Mouse (Mus musculus) forebrain, postnatal 0 days (tissue): ENCODE results near the gene Usp29. TPM values are rescaled to one million over a fixed set of nuclear protein-coding genes. Genes with fewer than 3 reads are reported as not detected.
A peak's percentile ranks its signal among the peaks of the same experiment; 100 is the strongest.

Experiments used
- ATAC-seq: fragments of 200-750 bp; cut with Nextera tagmentation; 2 replicates; pipeline ENCODE4 v1.8.0; 2017; ENCODE audit warnings: mild to moderate bottlenecking, moderate library complexity
- DNase-seq: peaks from one replicate; pipeline ENCODE4 v3.0.0-alpha.2; 2015
- H3K27ac ChIP-seq: fragments of 300-500 bp; sonication (generic); 2 replicates; pipeline ENCODE4 v1.5.1; 2014; ENCODE audit warnings: low read depth, mild to moderate bottlenecking, antibody characterized with exemption, low read length, moderate library complexity, mixed read lengths
- H3K27me3 ChIP-seq: fragments of 300-500 bp; sonication (generic); 2 replicates; pipeline ENCODE4 v1.6.1; 2014; ENCODE audit warnings: mild to moderate bottlenecking, low read length, mixed read lengths; ENCODE audit not compliant: insufficient read depth
- H3K36me3 ChIP-seq: fragments of 300-500 bp; sonication (generic); 2 replicates; pipeline ENCODE4 v1.6.1; 2014; ENCODE audit warnings: mild to moderate bottlenecking, moderate library complexity; ENCODE audit not compliant: insufficient read depth
- H3K4me1 ChIP-seq: fragments of 300-500 bp; sonication (generic); 2 replicates; pipeline ENCODE4 v1.6.1; 2014; ENCODE audit warnings: antibody characterized with exemption; ENCODE audit not compliant: insufficient read depth
- H3K4me2 ChIP-seq: fragments of 300-500 bp; sonication (generic); 2 replicates; pipeline ENCODE4 v1.6.1; 2014; ENCODE audit warnings: low read depth, mild to moderate bottlenecking, moderate library complexity
- H3K4me3 ChIP-seq: fragments of 300-500 bp; sonication (generic); 2 replicates; pipeline ENCODE4 v1.5.1; 2014; ENCODE audit warnings: low read depth, low read length, mixed read lengths
- H3K9ac ChIP-seq: fragments of 300-500 bp; sonication (generic); 2 replicates; pipeline ENCODE4 v1.6.1; 2014; ENCODE audit warnings: mild to moderate bottlenecking
- H3K9me3 ChIP-seq: fragments of 300-500 bp; sonication (generic); 2 replicates; pipeline ENCODE4 v1.6.1; 2016; ENCODE audit warnings: low read length
- CTCF ChIP-seq: sonication (generic); IDR thresholded peaks from 2 replicates; pipeline ENCODE4 v1.5.1; 2016; ENCODE audit warnings: antibody characterized with exemption, control low read depth, low read depth
- WGBS: fragments of 180-500 bp; shearing (Covaris S2); extraction: QIAGEN DNeasy Blood & Tissue Kit; methylation state at CpG from one replicate; pipeline ENCODE4 v1.1.7; 2014; 5-methylcytosine and 5-hydroxymethylcytosine counted together
- polyA plus RNA-seq: library from polyadenylated mRNA; unstranded; fragments of >200 nt; fragmentation: Nextera tagmentation; extraction: Ambion mirVana; gene quantifications from 2 replicates; pipeline ENCODE4 v1.2.1, GENCODE M21; 2015
- total RNA-seq: library from RNA; depleted of rRNA; stranded (reverse); fragments of >200 nt; gene quantifications from 2 replicates; pipeline ENCODE4 v1.2.3, GENCODE M21; 2014

Gene Usp29
- total and polyA plus RNA-seq, 2 experiments from 2014 or later, result 21.9 to 97.8 TPM

DNA sequence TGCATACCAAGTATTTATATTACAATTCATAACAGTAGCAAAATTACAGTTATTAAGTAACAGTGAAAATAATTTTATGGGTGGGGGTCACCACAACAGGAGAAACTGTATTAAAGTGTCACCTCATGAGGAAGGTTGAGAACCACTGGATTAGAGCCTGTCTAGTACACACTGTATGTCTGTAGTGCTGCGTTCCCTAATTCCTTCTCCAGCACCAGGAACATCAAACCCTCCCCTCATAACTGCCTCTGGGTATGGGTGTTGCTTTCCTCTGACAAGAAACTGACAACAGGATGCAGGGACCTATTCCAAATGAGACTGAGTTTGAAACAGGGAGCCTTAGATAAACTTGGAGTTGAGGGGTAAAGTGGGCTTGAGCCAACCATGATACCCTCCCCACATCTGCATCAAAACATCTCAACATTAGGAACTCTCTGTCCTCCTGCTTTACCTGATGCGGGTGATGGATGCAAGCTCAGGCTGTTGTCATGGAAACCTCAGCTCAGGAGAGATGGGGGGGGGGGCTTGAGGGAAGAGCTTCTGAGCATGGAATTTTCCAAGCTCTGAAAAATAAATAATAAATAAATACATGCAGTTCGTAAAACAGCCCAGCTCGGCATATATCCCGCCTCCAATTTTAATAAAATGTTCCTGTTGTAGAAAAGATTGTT is 86.5 kb downstream of the Usp29 start:
- TF ChIP-seq CTCF, result no peak
- Histone ChIP-seq H3K4me1 (no peaks in the 10 kb centered on the region), H3K27ac (peak overlapping the region; percentile 45; the same call in 1 of the 2 replicates), H3K9ac (no peak overlapping the region), H3K4me2 (no peak overlapping the region), H3K9me3 (no peaks in the 10 kb centered on the region), H3K4me3 (no peak overlapping the region), H3K27me3 (no peaks in the 10 kb centered on the region), H3K36me3 (no peaks in the 10 kb centered on the region)
- DNase-seq (peak; percentile 41), ATAC-seq (peak; percentile 76)
- 71% methylated on average over 5 of the region's 5 CpGs for WGBS

DNA sequence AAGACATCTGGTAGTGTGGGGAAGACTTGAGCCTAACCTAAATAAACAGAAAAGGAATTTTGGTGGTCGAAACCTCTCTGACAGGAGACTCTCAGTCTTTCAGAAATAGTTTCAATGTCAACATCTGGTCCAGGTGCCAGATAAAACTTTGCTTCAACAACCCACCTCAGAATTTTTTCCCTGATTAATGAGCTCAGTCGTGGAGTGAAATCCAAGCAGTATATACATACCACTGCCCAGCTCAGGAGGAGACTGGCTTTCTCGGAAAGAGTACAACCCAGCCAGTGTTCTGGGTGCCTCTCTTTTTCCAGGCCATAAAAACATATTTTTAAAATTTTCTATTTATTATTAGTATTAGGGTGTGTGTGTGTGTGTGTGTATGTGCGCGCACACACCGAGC is 89.9 kb downstream of the Usp29 start:
- no peak overlapping the region for H3K27ac ChIP-seq
- WGBS, result 94% methylated on average over 6 of the region's 6 CpGs
- H3K4me2 ChIP-seq, result no peak overlapping the region
- H3K27me3 ChIP-seq, result no peaks in the 10 kb centered on the region
- H3K4me1 ChIP-seq, result no peaks in the 10 kb centered on the region
- H3K36me3 ChIP-seq, result no peaks in the 10 kb centered on the region
- DNase-seq, result no peak
- no peak for TF ChIP-seq CTCF
- H3K9ac ChIP-seq, result no peak overlapping the region
- no peaks in the 10 kb centered on the region for H3K9me3 ChIP-seq
- ATAC-seq, result no peak
- no peak overlapping the region for H3K4me3 ChIP-seq

DNA sequence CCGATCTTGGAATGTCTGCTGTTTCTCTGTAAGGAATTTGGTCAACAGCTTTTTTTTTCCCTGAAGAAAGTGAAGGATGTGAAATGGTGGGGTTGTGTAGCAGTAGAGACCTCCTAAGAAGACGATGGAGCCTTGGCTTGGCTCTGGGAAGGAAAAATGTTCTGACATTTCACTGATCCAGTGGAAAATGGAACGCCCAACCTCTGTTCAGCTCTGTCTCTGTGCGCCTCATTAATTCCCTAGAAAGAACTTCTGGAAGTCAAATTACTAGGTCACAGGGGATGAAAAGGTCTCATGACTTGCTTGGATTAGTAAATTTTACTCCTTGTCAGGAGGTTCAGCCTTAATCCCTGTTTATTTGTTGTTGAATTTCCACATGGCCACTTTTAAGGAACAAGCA is 92.3 kb downstream of the Usp29 start:
- H3K27me3 ChIP-seq, result no peaks in the 10 kb centered on the region
- no peak overlapping the region for H3K4me3 ChIP-seq
- H3K27ac ChIP-seq, result no peak overlapping the region
- H3K4me2 ChIP-seq, result no peak overlapping the region
- no peak for TF ChIP-seq CTCF
- H3K9ac ChIP-seq, result no peak overlapping the region
- no peaks in the 10 kb centered on the region for H3K36me3 ChIP-seq
- DNase-seq (no peak), ATAC-seq (no peak)
- no peaks in the 10 kb centered on the region for H3K4me1 ChIP-seq
- WGBS, result 44% methylated on average over 4 of the region's 4 CpGs
- no peaks in the 10 kb centered on the region for H3K9me3 ChIP-seq

DNA sequence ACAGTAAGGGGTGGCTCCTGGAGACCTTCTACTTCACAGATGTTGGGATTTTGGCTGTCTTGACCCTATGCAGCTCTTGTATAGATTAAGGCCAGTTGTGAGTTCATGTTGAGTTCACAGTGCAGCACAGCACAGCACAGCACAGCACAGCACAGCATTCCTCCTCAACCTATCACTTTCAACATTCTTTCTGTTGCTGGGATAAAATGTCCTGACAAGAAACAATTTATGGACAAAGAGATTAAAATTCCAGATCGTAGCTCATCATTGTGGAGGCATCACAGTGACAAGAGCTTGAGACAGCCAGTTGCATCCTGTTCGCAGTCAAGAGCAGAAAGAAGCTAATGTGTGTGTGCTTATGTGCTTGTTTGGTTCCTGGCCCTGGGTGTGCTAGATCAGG is 93.3 kb downstream of the Usp29 start:
- DNase-seq (no peak), ATAC-seq (no peak)
- Histone ChIP-seq H3K4me3 (no peak overlapping the region), H3K36me3 (no peaks in the 10 kb centered on the region), H3K27me3 (no peaks in the 10 kb centered on the region), H3K9ac (no peak overlapping the region), H3K4me2 (no peak overlapping the region), H3K4me1 (no peaks in the 10 kb centered on the region), H3K27ac (no peak overlapping the region), H3K9me3 (no peaks in the 10 kb centered on the region)
- WGBS, result 40% methylated on average over 2 of the region's 2 CpGs
- TF ChIP-seq CTCF, result no peak

DNA sequence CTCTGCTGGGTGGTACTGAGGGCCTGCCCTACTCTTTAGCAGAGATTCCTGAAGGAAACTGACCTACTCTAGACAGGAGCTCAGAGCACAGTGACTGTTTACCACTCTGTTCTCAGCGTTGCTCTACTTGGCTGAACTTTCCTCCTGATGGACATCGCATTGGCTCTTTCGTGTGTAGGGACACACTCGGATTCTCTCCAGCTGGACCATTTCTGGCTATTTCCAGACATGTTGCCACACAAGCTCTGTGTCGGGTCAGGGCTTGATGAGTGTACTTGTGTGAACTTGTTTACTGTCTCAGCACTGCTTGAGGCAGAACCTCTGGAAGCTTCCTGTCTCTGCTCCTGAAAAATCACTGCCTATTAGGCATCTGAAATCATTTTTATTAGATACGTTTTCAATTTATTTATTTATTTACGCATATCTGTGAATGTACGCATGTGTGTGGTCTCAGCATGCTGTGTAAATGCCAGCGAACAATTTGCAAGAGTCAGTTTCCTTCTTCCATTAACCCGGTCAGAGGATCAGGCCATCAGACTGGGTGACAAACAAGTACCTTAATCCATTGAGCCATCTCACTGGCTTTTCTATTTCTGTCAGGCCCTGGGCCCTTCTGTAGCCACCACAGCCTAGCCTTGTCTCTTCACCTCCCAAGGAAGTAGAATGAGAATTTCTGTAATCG is 95.7 kb downstream of the Usp29 start:
- Histone ChIP-seq H3K27me3 (no peaks in the 10 kb centered on the region), H3K9me3 (no peaks in the 10 kb centered on the region), H3K4me2 (no peak overlapping the region), H3K4me3 (no peak overlapping the region), H3K27ac (no peak overlapping the region), H3K4me1 (no peaks in the 10 kb centered on the region), H3K36me3 (no peaks in the 10 kb centered on the region), H3K9ac (no peak overlapping the region)
- no peak for TF ChIP-seq CTCF
- WGBS, result 87% methylated on average over 11 of the region's 11 CpGs
- DNase-seq (no peak), ATAC-seq (no peak)

DNA sequence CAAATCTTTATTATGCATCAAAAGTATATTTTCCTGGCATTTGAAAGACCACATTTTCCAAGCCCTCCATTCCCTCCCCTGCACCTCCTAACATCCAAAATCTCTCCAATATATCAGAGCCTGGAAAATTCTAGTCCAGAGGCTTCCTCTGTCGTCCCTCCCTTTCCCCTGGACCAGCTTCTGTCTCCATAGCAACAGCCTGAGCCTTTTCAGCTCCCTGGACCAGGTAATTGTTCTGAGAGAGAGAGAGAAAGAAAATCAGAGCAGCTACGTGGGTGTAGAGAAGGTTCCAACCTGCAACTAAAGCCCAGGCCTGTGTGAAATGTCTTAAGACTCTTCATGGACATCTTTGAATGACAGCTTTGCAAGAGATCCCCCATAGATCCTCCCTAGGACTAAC is 98.8 kb downstream of the Usp29 start:
- 0 out of 2 replicates have a peak overlapping the region, but pooled peaks have one; percentile 15 for H3K27ac ChIP-seq
- DNase-seq (peak; percentile 21), ATAC-seq (peak; percentile 78)
- H3K27me3 ChIP-seq, result no peaks in the 10 kb centered on the region
- no peak overlapping the region for H3K9ac ChIP-seq
- H3K4me3 ChIP-seq, result no peak overlapping the region
- no peak for TF ChIP-seq CTCF
- H3K36me3 ChIP-seq, result no peaks in the 10 kb centered on the region
- no peak overlapping the region for H3K4me2 ChIP-seq
- H3K9me3 ChIP-seq, result no peaks in the 10 kb centered on the region
- 6% methylated on average over 2 of the region's 2 CpGs for WGBS
- no peaks in the 10 kb centered on the region for H3K4me1 ChIP-seq

DNA sequence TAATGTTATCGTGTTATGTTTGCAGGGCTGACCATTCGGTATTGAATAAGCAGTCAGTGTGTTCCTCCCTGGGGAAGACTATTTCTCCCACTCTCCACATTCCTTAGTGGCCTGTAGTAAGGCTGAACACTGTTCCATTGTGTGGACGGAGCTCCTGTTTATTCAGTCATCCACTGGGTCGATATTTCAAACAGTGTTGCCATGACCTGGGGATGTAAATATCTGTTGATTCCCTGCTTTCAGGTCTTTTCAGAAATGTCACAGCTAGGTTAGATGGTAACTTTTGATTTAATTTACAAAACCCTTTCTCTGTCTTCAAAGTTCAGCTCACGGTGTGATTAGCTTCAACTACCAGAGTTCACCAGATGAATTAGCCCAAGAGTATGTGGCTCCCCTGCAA is 104.6 kb downstream of the Usp29 start:
- Histone ChIP-seq H3K4me2 (no peak overlapping the region), H3K27me3 (no peaks in the 10 kb centered on the region), H3K4me3 (no peak overlapping the region), H3K9ac (no peak overlapping the region), H3K36me3 (no peaks in the 10 kb centered on the region), H3K27ac (peak overlapping the region; percentile 6; the same call in 1 of the 2 replicates), H3K9me3 (no peaks in the 10 kb centered on the region), H3K4me1 (no peaks in the 10 kb centered on the region)
- DNase-seq (no peak), ATAC-seq (peak; percentile 26; the same call in 1 of the 2 replicates)
- WGBS, result 38% methylated on average over 5 of the region's 5 CpGs
- TF ChIP-seq CTCF, result no peak
